Mouse (Mus musculus) intestine, embryonic 14.5 days (tissue): ENCODE data around the gene Scgb1b27. TPM values are rescaled to one million over a fixed set of nuclear protein-coding genes. Genes with fewer than 3 reads are reported as not detected.

Experiments
- polyA plus RNA-seq: library from polyadenylated mRNA; unstranded; fragments of >200 nt; fragmentation: Nextera tagmentation; extraction: Ambion mirVana; gene quantifications from 2 replicates; pipeline ENCODE4 v1.2.1, GENCODE M21; 2014

Gene Scgb1b27
- polyA plus RNA-seq, 1 experiment from 2014 or later: not detected

Other genes starting within 250 kb of the Scgb1b27 start
- not detected in 2 replicates for gene Scgb2b26, start 76.4 kb upstream of the Scgb1b27 start, polyA plus RNA-seq
- not detected in 2 replicates for gene Scgb2b27, start 7.5 kb upstream of the Scgb1b27 start, polyA plus RNA-seq
- gene Scgb1b30, start 73.9 kb downstream of the Scgb1b27 start, polyA plus RNA-seq: not detected in 2 replicates
- gene Wtip, start 111.8 kb downstream of the Scgb1b27 start, polyA plus RNA-seq: 5.3 and 5.5 TPM in 2 replicates
- 187 and 201 TPM in 2 replicates for gene Uba2, start 148.1 kb downstream of the Scgb1b27 start, polyA plus RNA-seq
- gene Pdcd2l, start 175.2 kb downstream of the Scgb1b27 start, polyA plus RNA-seq: 57.2 and 58.7 TPM in 2 replicates
- gene Gpi1, start 208.9 kb downstream of the Scgb1b27 start, polyA plus RNA-seq: 429 and 451 TPM in 2 replicates
- gene Gm6096, start 229.6 kb downstream of the Scgb1b27 start, polyA plus RNA-seq: 0.69 TPM in 1 of 2 replicates, not detected in the other